Mouse (Mus musculus): ENCODE measurements around the gene Bcas1. TPM values are rescaled to one million over a fixed set of nuclear protein-coding genes. Genes with fewer than 3 reads are reported as not detected.

Gene Bcas1
- total RNA-seq, 1 experiment = 2.9 TPM

DNA sequence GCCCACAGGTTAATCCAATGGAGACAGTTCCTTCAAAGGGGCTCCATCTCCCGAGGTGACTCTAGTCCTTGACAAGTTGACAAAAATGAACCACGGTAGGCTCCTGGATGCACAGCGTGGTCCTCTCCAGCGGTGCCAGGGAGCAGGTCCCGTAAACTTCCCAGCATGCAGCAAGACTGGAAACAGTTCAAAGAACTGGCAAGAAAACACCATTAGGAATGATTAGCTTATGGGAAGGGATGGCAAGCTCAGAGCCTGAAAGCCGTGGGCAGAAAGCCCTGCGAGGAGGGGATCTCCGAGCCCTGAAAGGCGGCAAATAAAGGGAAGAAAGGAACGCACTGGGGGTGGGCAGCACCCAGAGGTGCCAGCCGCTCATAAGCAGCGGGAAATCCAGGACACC lies 122.9 kb downstream of the Bcas1 start:
- H3K4me3 ChIP-seq (ENCODE audit: insufficient read depth in 1 of 2, low read depth in 1 of 2, low read length in 2 of 2, poor library complexity in 1 of 2, severe bottlenecking in 1 of 2) = no peak overlapping the region

DNA sequence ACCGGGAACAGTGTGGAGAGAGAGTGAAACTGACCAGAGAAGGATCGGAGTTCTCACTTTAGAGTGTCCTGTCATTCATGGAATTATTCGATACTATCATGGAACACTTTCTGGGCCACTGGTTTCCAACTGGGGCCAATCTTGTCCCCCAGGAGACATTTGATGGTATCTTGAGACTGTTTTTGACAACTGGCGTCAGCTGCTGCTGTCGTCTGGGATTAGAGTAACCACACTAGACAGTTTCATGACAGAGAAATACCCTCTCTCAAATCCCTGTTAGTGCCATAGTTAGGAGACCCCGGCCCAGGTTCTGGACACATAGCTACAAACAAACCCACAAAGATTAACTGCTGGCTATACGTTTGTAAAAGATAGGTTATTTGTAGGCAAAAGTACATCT lies 124.0 kb downstream of the Bcas1 start:
- no peak overlapping the region for H3K9ac ChIP-seq (ENCODE audit: insufficient read depth, low read depth, low read length, poor library complexity, severe bottlenecking)
- no peaks in the 10 kb centered on the region for H3K36me3 ChIP-seq (ENCODE audit: control insufficient read depth, insufficient read depth, low read length, poor library complexity, severe bottlenecking)
- H3K4me1 ChIP-seq (ENCODE audit: control insufficient read depth in 2 of 2, insufficient read depth in 2 of 2, low read length in 2 of 2, poor library complexity in 1 of 2) = peaks cover 0 to under 1% of the 10 kb centered on the region in 2 experiments; a peak in 2 of 4 replicates
- TF ChIP-seq ZC3H11A (IDR thresholded peaks at IDR 0.05; ENCODE audit: borderline replicate concordance, low read depth, low read length) = no peak
- no peak overlapping the region for H3K4me3 ChIP-seq (ENCODE audit: insufficient read depth in 1 of 2, low read depth in 1 of 2, low read length in 2 of 2, poor library complexity in 1 of 2, severe bottlenecking in 1 of 2)
- in situ Hi-C loops (cut with MboI; ENCODE audit: low sequenced_read_pairs in 2 of 2, unreplicated experiment in 2 of 2) = no loop called here
- H3K9me3 ChIP-seq (ENCODE audit: control insufficient read depth, insufficient read depth, low read depth, low read length) = no peaks in the 10 kb centered on the region
- no peak overlapping the region for H3K27ac ChIP-seq (ENCODE audit: insufficient read depth, low read depth, low read length, poor library complexity, severe bottlenecking)
- DNase-seq (ENCODE audit: low read depth, low spot score) = no peak

More for the DNA sequence above, 122.9 kb downstream of the Bcas1 start:
- Histone ChIP-seq H3K9me3 (ENCODE audit: control insufficient read depth, insufficient read depth, low read depth, low read length) (no peaks in the 10 kb centered on the region), H3K9ac (ENCODE audit: insufficient read depth, low read depth, low read length, poor library complexity, severe bottlenecking) (no peak overlapping the region), H3K36me3 (ENCODE audit: control insufficient read depth, insufficient read depth, low read length, poor library complexity, severe bottlenecking) (no peaks in the 10 kb centered on the region), H3K27ac (ENCODE audit: insufficient read depth, low read depth, low read length, poor library complexity, severe bottlenecking) (no peak overlapping the region), H3K4me1 (ENCODE audit: control insufficient read depth in 2 of 2, insufficient read depth in 2 of 2, low read length in 2 of 2, poor library complexity in 1 of 2) (peaks cover 4% of the 10 kb centered on the region in 2 experiments; a peak in 3 of 4 replicates)
- DNase-seq (ENCODE audit: low read depth, low spot score) = no peak
- TF ChIP-seq ZC3H11A (IDR thresholded peaks at IDR 0.05; ENCODE audit: borderline replicate concordance, low read depth, low read length) = no peak
- no peak for TF ChIP-seq ZNF384 (IDR thresholded peaks at IDR 0.05; ENCODE audit: low read depth, low read length)
- TF ChIP-seq HCFC1 (IDR thresholded peaks at IDR 0.05; ENCODE audit: borderline replicate concordance, insufficient read depth, low read length) = no peak
- TF ChIP-seq CHD2 (IDR thresholded peaks at IDR 0.05; ENCODE audit: low read depth, low read length) = no peak
- no peak for TF ChIP-seq MAFK (IDR thresholded peaks at IDR 0.05; ENCODE audit: insufficient read depth, low read depth, low read length)
- in situ Hi-C loops (cut with MboI; ENCODE audit: low sequenced_read_pairs in 2 of 2, unreplicated experiment in 2 of 2) = no loop called here

DNA sequence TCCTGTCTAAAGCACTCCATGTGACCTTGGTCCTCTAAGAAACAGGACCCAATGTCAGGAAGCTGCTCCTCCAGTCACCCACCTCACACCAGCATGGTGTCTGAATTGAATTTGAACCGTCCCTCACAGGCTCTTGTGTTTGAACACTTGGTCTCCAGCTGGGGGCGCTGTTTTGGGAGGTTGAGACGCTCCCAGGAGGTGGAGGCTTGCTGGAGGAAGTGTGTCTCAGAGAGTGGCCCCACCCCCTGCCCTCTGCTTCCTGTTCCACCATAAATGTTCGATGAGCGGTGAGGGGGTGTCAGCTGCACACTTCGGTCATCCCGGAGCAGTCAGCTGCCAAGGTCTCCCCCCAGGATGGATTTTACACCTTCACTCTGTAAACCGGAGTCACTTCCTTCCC lies 124.8 kb downstream of the Bcas1 start:
- no peaks in the 10 kb centered on the region for H3K36me3 ChIP-seq (ENCODE audit: control insufficient read depth, insufficient read depth, low read length, poor library complexity, severe bottlenecking)
- TF ChIP-seq ZC3H11A (IDR thresholded peaks at IDR 0.05; ENCODE audit: borderline replicate concordance, low read depth, low read length) = no peak
- no peak for TF ChIP-seq CHD2 (IDR thresholded peaks at IDR 0.05; ENCODE audit: low read depth, low read length)
- no peak for TF ChIP-seq MAFK (IDR thresholded peaks at IDR 0.05; ENCODE audit: insufficient read depth, low read depth, low read length)
- no peak for TF ChIP-seq ZNF384 (IDR thresholded peaks at IDR 0.05; ENCODE audit: low read depth, low read length)
- no peak for TF ChIP-seq HCFC1 (IDR thresholded peaks at IDR 0.05; ENCODE audit: borderline replicate concordance, insufficient read depth, low read length)
- H3K9ac ChIP-seq (ENCODE audit: insufficient read depth, low read depth, low read length, poor library complexity, severe bottlenecking) = no peak overlapping the region
- in situ Hi-C loops (cut with MboI; ENCODE audit: low sequenced_read_pairs in 2 of 2, unreplicated experiment in 2 of 2) = no loop called here
- no peak overlapping the region for H3K27ac ChIP-seq (ENCODE audit: insufficient read depth, low read depth, low read length, poor library complexity, severe bottlenecking)
- no peak for DNase-seq (ENCODE audit: low read depth, low spot score)
- no peaks in the 10 kb centered on the region for H3K4me1 ChIP-seq (ENCODE audit: control insufficient read depth in 2 of 2, insufficient read depth in 2 of 2, low read length in 2 of 2, poor library complexity in 1 of 2)
- H3K9me3 ChIP-seq (ENCODE audit: control insufficient read depth, insufficient read depth, low read depth, low read length) = no peaks in the 10 kb centered on the region
- H3K4me3 ChIP-seq (ENCODE audit: insufficient read depth in 1 of 2, low read depth in 1 of 2, low read length in 2 of 2, poor library complexity in 1 of 2, severe bottlenecking in 1 of 2) = no peak overlapping the region

Other genes starting within 250 kb of the Bcas1 start
- gene Pfdn4, start 68.6 kb upstream of the Bcas1 start, total RNA-seq (2012; rRNA removed) = 52.6 and 72.6 TPM in 2 replicates
- not detected in 2 replicates for gene Cyp24a1, start 69.3 kb upstream of the Bcas1 start, total RNA-seq (2012; rRNA removed)
- not detected in 2 replicates for gene 4930470P17Rik, start 174.2 kb upstream of the Bcas1 start, total RNA-seq (2012; rRNA removed)

Data from ES-E14 (cell line).